Mouse (Mus musculus) monocyte, adult 2 months (primary cell): ENCODE measurements around the gene Ubqln4.

Source experiments
- DNase-seq, 2 experiments: peaks; one replicate each; pipeline ENCODE4 v3.0.0; 2022; ENCODE audit warnings: low spot score in 2 of 2, low read depth in 1 of 2

Gene Ubqln4

DNA sequence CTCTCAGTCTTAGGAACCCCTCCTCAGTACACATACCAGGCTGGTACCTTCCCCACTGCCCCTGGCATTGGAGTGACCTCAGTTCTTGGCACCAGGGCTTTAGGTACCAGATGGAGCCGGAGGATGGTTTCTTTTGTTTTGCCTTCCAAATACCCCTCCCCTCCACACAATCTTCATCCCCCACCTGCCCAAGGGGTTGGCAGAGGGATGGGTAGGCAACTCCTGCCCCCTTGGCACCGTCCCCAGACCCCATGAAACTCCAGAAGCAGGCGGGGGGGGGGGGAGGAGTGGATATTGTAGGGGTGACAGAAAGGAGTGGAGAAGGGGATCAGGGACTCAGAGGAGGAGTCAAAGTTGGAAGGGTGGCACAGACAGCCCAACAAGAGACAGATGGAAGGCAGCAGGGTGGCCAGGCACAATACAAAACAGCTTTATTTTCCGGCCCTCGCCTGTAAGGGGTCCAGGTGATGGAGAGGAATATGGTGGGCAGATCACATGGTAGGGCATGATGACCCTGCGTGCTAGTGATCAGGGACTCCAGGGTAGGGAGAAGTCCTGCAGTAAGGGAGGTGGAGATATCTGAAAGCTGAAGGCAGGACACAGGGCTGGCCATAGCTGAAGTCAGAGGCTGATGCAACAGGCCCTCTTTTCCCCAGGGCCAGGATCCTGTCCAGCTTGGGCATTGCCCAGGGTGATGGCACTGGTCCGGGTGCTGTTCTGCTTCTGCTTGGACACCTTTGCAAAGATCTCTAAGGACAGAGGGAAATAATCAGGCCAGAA lies 11.7 kb upstream of the Ubqln4 start:
- no peak for DNase-seq

DNA sequence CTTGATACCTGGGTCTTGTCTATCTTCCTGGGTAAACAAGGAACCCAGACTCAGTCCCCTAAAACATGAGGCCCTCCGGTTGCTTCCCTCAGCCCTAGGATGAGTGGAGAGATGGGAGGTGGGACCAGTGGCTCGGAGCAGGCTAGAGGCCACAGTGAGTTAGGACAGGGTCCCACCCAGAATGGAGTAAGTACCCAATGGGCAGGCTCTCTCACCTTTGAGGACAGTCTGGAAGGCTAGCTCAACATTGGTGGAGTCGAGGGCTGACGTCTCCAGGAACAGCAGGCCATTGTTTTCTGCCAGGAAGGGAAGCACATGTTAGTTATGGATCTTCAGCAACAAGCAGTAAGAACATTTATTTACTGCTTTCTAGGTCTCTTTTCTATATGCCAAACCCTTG lies 11.1 kb upstream of the Ubqln4 start:
- no peak for DNase-seq

DNA sequence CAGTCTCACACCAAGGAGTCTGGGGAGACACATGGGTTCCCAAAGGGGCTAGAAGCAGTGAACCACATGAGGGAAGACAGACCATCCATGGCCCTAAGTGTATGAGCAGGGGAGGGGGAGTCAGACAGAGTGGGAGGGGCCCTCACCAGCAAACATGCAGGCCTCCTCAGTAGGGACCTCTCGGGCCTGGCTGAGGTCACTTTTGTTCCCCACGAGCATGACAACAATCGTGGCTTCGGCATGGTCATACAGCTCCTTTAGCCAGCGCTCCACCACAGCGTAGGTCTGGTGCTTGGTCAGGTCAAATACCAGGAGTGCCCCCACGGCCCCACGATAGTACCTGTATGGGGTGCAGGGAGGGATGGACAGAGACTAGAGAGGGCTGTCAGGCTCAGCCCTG lies 10.4 kb upstream of the Ubqln4 start:
- DNase-seq = no peak

DNA sequence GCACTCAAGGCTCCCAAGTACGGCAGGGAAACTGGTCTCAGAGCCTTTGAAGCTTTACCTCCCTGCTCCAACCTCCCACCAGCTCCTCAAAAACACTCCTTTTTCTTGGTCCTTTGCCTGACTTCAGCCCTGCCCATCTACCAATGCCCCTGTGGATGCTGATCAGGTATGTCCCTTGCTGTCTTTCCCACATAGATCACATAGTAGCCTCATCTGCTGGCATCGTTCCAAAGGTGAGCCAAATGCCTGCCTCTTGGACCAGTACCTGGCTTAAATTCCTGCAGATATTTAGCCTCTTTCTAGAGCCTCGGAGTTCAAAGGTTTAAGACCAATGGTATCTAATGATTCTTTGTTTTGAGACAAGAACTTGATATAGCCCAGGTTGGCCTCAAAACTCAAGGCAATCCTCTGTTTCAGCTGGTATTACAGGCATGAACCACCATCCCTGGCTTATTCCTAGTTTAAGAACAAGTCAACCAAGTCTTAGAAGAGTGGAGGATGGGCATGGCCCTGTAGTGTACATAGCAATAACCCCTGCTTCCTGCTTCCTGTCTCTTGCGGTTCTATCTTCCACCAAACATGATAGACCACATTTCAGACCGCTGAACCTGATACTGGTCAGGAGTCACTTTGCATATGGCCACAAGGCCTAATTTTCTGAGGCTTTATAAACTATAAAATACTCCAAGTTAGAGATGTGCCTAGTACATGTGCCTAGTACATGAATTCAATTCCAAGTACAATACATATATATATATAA lies 9.7 kb upstream of the Ubqln4 start:
- no peak for DNase-seq

DNA sequence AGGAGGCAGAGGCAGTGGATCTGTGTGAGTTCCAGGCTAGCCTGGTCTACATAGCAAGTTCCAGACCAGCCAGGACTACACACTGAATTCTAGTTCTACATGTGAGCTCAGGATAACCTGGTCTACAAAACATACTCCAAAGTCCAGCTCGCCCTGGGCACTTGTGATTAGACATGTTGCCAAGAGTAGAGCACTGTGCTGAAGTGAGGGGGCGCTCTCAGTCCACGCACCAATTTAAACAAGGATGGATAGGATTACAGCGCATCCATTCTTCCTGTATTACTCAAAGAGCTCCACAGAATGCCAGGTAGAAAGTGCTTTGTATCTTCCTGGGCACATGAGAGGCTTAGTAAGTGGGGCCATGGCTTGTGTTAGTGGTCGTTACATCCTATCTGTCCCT lies 9.0 kb upstream of the Ubqln4 start:
- DNase-seq = no peak

DNA sequence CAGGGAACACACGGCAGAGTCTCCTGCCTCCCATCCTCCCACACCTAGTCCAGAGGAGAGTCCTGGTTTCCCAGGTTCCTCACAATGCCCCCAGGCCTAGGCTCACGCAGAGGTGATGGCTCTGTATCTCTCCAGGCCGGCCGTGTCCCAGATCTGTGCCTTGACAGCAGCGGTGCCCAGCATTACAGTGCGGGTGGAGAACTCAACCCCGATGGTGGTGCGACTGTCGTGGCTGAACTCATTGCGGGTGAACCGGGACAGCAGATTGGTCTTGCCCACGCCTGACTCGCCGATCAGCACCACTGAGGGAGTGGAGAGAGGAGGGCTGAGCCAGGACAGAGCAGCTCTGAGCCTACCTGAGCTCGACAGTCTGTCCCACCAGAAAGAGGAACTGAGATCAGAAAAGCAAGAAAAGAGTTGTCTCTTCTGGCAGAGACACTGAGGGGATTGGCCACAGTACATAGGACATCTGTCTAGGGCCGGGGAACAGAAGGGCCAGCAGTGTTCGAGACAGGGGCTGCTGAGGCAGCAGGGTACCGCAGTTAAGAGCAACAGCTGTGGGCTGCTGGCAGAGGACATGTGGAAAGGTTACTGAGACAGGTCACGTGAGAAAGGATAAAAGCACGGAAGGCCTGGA lies 8.5 kb upstream of the Ubqln4 start:
- no peak for DNase-seq

DNA sequence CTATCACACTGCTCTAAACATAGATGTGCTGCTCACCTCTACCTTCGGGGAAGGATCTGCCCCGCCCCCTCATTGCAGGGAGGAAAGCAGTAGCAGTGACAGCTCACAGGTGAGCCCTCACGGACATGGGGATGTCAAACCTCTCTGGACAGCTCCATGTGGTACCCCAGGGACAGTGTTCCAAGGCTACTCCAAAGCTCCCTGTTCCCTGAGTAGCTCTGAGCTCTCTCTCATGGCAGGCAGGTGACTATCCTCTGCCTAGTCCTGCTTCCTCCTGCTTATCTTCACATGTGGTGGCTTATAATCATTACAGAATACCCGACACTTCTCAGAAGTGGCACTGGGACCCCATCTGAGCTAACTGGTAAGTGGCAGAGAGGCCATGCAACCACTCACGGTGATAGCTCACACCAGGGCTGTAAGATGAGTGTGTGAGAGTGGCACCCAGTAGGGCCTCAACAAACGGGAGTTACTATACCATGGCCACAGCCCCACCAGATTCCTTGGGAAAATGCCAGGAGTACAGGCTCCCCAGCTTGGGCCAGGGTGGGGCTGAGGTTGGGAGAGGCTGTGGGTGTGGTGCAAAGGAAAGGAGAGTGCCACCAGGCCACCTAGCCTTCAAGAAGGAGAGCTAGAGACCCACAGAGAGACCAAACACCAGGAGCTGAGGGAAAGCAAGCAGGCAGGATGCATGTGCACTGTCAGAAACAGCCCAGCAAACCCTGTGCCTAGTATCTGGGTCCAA lies 6.7 kb upstream of the Ubqln4 start:
- DNase-seq = no peak

DNA sequence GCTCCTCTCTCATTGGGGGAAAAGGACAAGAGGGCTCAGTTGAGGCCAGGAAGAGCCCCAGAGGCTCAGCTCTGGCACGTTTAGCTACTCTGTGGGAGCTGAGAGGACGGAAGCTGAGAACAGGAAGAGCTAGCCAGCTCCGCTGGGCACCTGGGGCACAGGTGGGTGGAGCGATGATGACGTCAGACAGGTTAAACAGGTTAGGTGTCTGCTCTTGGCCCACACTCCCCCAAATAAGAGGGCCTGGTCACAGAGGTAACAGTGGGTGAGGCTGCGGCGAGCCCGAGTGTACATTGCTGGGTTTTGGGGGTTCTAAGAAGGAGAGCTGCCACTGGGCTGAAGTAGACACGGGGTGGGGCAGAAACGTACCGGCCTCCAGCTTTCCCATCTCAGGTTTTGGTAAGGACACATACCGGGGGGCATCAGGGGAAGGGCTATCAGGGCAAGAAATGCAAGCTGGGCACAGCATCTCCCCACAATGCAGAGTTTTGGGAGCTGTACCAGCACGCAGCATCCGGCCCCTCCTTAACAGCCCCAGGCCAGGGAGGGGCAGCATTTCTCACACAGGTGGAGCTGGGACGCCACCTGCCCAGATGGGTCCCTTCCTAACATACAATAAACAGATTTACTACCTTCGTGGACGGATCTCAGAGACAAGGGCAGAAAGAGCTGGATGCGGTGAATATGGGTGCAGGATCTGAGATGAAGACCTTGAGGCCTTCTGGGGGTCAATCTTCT lies 5.2 kb upstream of the Ubqln4 start, which contains the start of gene Rab25:
Rab25 (minus strand) TSS at position 121 of the 738 bp plus-strand sequence.
- DNase-seq = no peak

DNA sequence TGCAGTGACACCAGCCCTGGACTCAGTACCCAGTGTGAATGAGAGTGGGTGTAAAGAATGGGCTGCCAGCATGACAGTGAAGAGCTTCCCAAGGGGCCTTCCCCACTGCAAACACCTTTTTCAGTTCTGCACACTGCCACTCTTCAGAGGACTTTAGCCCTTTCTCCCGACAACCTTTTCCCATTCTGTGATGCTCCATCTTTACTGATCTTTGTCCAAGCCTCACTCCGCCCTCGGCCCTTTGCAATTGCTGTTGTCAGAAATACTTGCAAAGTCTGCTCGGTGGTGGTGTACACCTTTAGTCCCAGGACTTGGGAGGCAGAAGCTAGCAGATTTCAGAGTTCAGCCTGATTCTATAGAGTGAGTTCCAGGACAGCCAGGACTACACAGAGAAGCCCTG lies 2.0 kb upstream of the Ubqln4 start:
- DNase-seq = no peak

DNA sequence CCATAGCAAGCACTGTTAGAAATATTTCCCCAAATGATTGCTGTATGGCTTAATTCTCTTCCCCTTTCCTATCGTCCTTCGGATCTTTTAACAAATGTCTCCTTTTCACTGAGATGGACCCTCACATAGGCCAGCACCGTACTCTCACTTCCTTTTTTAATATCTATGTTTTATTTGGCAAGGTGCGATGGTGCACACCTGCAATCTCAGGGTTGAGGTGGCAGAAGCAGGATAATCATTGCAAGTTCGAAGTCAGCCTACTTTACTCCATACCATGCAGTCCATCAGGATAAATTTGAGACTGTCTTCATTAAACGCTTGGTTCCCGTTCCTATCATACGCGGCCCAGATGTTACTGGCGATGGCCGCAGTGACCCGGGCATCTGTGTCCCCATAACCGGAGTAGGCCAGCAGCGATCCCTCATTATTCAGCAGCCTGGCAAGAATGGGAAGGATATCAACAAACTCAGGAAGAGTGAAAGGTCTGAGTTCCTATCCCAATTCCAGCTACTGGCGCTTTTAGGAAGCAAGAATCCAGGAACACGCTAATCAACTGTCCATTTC lies 1.4 kb upstream of the Ubqln4 start:
- DNase-seq = no peak

DNA sequence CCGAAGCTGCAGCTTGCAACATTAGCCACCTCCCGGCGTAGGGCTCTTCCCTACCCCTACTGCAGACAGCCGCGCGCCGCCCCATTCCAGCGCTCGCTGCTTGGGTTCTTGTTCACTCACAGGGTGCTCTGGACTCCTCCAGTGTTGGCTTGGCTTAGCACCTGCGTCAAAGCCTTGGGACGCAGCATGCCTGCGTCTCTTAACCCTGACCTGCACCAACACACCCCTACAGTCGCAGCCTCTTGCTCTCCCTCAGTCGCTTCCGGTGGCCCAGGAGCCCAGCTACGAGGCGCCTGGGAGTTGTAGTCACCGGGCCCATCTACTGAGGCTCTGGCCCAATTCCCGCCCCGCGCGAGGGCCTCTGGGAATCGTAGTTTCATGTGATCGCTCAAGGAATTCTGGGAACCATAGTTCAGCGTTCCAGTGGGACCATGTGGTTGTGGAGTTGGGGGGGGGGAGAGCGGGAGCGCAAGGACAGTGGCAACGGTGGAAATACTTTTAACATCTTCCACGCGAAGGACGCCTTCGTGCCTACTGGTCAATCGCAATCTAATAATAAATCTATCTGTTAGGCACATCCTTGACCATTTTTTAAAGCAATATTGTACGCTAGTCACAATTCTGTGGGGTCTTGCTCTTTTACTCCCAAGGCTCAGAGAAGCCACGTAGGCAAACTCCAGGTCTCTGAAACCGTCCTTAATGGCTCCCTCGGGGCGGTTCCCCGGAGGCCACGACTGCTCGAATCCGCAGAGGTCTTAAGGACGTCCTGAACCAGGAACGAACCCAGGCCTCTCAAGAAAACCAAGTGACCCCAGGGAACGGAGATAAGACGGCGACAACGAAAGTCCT lies 658 bp upstream of the Ubqln4 start, which contains the start of gene Lamtor2:
Lamtor2 (minus strand) TSS at position 399 of the 849 bp plus-strand sequence.
- DNase-seq = peak; percentile 77 to 82

DNA sequence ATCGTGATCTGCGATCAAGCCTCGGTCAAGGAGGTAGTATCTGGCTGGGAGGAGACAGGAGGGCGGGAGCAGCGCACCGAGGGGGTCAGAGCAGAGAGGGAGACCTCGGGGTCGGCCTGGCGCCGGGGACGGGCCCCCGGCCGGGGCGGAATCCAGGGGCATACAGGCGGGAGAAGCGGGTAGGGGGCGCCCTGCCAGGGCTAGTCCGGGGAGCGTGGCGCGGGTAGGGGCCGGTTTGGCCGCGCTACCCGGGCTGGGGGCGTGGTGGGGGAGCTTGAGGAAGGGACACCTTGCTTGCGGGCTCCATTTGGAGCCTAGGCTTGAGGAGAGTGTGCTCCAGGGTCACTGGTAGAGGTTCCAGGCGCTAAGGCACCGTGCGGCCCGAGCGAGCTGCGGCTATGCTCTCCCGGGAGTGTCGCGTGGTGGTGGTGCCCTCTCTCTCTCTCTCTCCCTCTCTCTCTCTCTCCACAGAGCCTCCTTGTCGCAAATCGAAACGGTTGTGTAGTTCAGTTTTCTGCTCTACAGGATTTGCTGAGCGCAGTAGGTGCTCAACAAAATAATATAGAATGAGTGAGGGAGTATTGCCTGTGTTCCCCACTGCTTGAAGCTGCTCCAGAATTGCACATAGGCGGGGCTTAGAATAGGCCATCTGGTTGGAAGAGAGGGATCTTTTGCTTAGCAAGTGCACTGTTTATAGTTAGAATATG lies 475 bp downstream of the Ubqln4 start:
- DNase-seq = no peak

DNA sequence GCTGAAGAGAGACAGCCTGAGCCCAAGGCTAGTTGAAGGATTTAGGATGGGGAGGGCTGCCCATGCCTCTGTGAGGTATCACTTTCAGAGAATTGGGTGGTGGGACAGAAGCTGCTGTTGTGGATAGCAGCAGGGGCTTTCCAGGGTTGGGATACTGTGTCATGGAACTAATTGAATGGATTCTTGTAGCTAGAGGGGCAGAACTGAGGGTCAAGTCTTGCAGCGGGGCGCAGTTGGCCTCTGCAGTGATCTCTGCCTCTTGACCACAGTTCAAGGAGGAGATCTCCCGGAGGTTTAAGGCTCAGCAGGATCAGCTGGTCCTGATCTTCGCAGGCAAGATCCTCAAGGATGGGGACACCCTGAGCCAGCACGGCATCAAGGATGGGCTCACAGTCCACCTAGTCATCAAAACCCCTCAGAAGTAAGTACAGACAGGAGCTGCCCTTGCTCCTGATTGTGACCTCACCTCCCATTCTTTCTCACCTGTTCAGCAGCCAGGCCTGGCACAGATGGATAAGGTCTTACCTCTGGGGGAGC lies 1.6 kb downstream of the Ubqln4 start:
- no peak for DNase-seq

DNA sequence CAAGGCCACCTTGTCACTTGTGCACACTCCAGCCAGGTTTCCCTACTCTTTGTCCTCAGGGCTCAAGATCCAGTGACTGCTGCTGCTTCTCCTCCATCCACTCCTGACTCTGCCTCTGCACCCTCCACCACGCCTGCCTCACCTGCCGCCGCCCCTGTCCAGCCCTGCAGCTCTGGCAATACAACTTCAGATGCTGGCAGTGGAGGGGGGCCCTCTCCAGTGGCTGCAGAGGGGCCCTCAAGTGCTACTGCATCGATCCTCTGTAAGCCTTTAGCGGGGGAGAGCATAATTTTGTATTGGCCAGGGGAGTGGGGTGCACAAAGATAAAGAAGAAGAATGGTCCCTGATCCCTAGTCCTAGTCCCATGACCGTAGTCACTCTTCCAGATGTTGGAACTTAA lies 2.2 kb downstream of the Ubqln4 start:
- no peak for DNase-seq

DNA sequence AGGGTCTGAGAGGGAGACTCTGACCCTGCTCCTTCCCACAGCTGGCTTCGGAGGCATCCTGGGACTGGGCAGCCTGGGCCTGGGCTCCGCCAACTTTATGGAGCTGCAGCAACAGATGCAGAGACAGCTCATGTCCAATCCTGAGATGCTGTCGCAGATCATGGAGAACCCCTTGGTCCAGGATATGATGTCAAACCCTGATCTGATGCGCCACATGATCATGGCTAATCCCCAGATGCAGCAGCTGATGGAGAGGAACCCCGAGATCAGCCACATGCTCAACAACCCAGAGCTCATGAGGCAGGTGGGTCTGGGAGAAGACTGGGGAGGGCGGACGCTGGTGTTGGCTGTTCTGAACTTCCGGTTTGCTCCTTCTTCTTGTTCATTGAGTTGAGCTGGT lies 3.1 kb downstream of the Ubqln4 start:
- no peak for DNase-seq

DNA sequence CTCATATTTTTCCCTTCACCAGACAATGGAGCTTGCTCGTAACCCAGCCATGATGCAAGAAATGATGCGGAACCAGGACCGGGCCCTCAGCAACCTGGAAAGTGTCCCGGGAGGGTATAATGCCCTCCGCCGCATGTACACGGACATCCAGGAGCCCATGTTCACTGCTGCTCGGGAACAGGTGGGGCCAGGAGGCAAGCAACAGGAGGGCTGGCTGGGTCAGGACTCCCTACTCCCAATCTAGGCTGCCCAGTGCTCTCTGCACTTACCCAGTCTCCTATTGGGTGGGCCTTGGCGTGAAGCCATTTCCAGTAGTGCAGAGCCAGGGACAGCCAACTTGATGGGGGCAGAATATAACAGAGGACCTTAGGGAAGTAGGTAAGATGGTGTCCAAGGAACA lies 6.0 kb downstream of the Ubqln4 start:
- no peak for DNase-seq

DNA sequence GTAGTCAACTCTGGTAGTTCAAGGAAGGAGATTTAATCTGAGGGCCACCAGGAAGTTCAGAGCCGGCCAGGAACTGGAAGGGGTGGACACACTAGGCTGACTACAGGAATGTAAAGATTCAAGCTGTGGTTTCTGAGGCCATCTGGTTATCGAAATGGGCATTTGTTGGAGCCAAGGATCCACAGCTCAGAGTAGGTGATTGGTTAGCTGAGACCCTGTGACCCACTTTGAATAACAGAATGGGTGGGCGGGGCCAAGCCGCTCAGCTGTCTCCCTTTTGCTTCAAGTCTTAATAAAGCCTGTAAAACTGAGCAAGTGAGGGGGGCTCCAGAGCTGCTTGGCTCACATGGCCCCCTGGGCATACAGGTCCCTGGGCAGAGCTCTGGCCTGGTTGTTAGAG lies 8.4 kb downstream of the Ubqln4 start:
- no peak for DNase-seq

DNA sequence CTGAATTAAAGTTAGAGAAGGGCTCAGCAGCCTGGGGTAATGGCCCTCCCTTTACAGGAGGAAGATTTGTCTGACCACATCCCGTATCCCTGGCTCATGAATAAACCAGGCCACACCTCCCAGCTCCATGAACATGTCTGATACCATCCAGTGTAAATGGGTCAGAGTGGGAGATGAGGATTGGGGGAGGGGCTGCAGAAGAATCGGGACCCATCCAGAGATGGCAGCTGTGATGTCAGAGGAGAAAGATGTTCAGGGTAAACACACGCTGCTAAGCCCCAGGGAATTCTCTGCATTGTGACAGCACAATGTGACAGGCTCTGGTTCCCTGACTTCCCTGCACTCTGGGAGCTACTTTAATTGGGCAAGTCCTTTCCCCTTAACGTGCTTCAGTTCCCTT lies 9.9 kb downstream of the Ubqln4 start:
- DNase-seq = no peak

DNA sequence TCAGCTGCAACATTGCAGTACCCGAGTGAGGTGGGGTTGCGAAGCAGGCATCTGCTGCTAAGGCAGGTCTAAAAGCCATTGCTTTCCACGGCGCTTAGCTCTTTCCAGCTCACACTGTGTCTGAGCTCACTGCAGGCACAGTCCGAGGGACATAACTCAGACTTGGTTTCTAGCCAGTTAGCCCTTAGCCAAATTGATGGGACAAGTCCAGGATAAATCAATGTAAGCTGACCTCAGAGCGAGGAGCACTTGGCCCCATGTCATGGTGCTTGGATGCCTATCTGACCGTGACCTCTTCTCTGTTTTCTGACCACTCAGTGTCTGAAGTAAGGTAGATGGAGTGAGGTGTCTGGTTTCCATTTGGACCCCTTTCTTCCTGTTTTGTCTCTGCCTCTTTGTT lies 10.4 kb downstream of the Ubqln4 start:
- DNase-seq = no peak
